Mouse (Mus musculus) splenic B cell, adult 2 months (primary cell): ENCODE measurements around the gene Btbd2.
A peak's percentile ranks its signal among the peaks of the same experiment; 100 is the strongest.
"Not testable (repeated sequence)": the region's sequence is repeated elsewhere in the genome, so short reads cannot be mapped to it uniquely, and the experiment has no call there.

Source experiments
- DNase-seq: peaks from one replicate; pipeline ENCODE4 v3.0.0-alpha.2; 2011; ENCODE audit warnings: low read depth, low spot score
- H3K27me3 ChIP-seq: 2 replicates; pipeline ENCODE4 v1.6.1; 2012; ENCODE audit warnings: mild to moderate bottlenecking, low read length, moderate library complexity, mixed read lengths; ENCODE audit not compliant: control insufficient read depth, poor library complexity, insufficient read depth, severe bottlenecking
- H3K36me3 ChIP-seq: 2 replicates; pipeline ENCODE4 v1.6.1; 2012; ENCODE audit warnings: mild to moderate bottlenecking, low read length, moderate library complexity, mixed read lengths; ENCODE audit not compliant: control insufficient read depth, poor library complexity, insufficient read depth, severe bottlenecking

Btbd2 gene

GRCm38 (mm10) chr10:80655406-80656129, 1.3 kb downstream of the Btbd2 start:
- H3K36me3 ChIP-seq, result no peaks in the 10 kb centered on the region
- no peak for DNase-seq
- H3K27me3 ChIP-seq, result no peaks in the 10 kb centered on the region

GRCm38 (mm10) chr10:80654866-80655265, 2.0 kb downstream of the Btbd2 start:
- DNase-seq, result no peak
- Histone ChIP-seq H3K36me3 (no peaks in the 10 kb centered on the region), H3K27me3 (no peaks in the 10 kb centered on the region)

- no peaks in the 10 kb centered on the region for H3K27me3 ChIP-seq
- DNase-seq, result no peak
- no peaks in the 10 kb centered on the region for H3K36me3 ChIP-seq
Observed at GRCm38 (mm10) chr10:80653156-80653720, 3.6 kb downstream of the Btbd2 start.

- no peak for DNase-seq
- Histone ChIP-seq H3K27me3 (no peaks in the 10 kb centered on the region), H3K36me3 (0 out of 2 replicates have a peak, but pooled peaks cover 1% of the 10 kb centered on the region)
Observed at GRCm38 (mm10) chr10:80650392-80650791, 6.5 kb downstream of the Btbd2 start.

GRCm38 (mm10) chr10:80649910-80650309, 7.0 kb downstream of the Btbd2 start:
- DNase-seq, H3K36me3 ChIP-seq, H3K27me3 ChIP-seq: not testable (repeated sequence)

GRCm38 (mm10) chr10:80646936-80647335, 9.9 kb downstream of the Btbd2 start:
- Histone ChIP-seq H3K27me3 (no peaks in the 10 kb centered on the region), H3K36me3 (peaks cover 18% of the 10 kb centered on the region)
- no peak for DNase-seq

- peaks cover 26% of the 10 kb centered on the region for H3K36me3 ChIP-seq
- H3K27me3 ChIP-seq, result no peaks in the 10 kb centered on the region
- DNase-seq, result no peak
Observed at GRCm38 (mm10) chr10:80635345-80635744, 21.5 kb downstream of the Btbd2 start.

GRCm38 (mm10) chr10:80628925-80629324, 27.9 kb downstream of the Btbd2 start:
- Histone ChIP-seq H3K36me3 (no peaks in the 10 kb centered on the region; the same call in 1 of the 2 replicates), H3K27me3 (no peaks in the 10 kb centered on the region)
- DNase-seq, result no peak

GRCm38 (mm10) chr10:80627685-80628084, 29.2 kb downstream of the Btbd2 start:
- DNase-seq, result no peak
- H3K36me3 ChIP-seq, result no peaks in the 10 kb centered on the region
- no peaks in the 10 kb centered on the region for H3K27me3 ChIP-seq

- no peak for DNase-seq
- Histone ChIP-seq H3K27me3 (no peaks in the 10 kb centered on the region), H3K36me3 (no peaks in the 10 kb centered on the region)
Observed at GRCm38 (mm10) chr10:80625764-80626163, 31.1 kb downstream of the Btbd2 start.

GRCm38 (mm10) chr10:80623457-80624191, 33.2 kb downstream of the Btbd2 start:
- no peaks in the 10 kb centered on the region for H3K27me3 ChIP-seq
- DNase-seq, result peak; percentile 74
- H3K36me3 ChIP-seq, result no peaks in the 10 kb centered on the region

GRCm38 (mm10) chr10:80622661-80623456, 34.0 kb downstream of the Btbd2 start, which contains the start of gene Csnk1g2:
Gene Csnk1g2 (plus strand): TSS chr10:80622838.
- no peaks in the 10 kb centered on the region for H3K27me3 ChIP-seq
- H3K36me3 ChIP-seq, result no peaks in the 10 kb centered on the region
- peak; percentile 76 for DNase-seq

- peak; percentile 100 for DNase-seq
- no peaks in the 10 kb centered on the region for H3K36me3 ChIP-seq
- H3K27me3 ChIP-seq, result no peaks in the 10 kb centered on the region
Observed at GRCm38 (mm10) chr10:80621940-80622660, 34.8 kb downstream of the Btbd2 start.

GRCm38 (mm10) chr10:80621690-80621939, 35.3 kb downstream of the Btbd2 start:
- no peaks in the 10 kb centered on the region for H3K27me3 ChIP-seq
- no peak for DNase-seq
- H3K36me3 ChIP-seq, result no peaks in the 10 kb centered on the region
